Mouse (Mus musculus): Measurements from ENCODE around the gene Flywch2. TPM values are rescaled to one million over a fixed set of nuclear protein-coding genes. Genes with fewer than 3 reads are reported as not detected.
A peak's percentile ranks its signal among the peaks of the same experiment; 100 is the strongest.
"Not testable (repeated sequence)": the region's sequence is repeated elsewhere in the genome, so short reads cannot be mapped to it uniquely, and the experiment has no call there.

The Flywch2 gene
- polyA plus RNA-seq, 1 experiment from 2014 or later: 78.4 TPM

DNA sequence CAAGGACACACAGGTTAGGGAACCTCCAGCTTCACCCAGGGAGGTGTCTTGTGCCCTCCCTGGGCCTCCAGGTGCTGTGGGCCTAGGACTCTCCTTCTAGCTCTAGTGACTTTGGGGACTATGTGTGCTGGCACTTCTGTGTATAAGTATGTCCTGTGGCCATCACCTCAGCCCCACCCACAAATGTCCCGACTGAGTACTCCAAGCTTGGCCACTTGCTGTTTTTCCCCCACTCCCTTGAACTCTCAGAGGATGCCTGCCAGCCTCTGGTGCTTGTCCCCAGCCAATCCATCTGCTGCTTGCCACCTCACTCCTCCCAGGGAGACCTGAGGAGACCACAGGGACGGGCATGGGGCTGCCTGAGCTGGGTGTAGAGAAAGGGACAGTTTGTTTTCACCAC, 7.4 kb downstream of the Flywch2 start:
- Histone ChIP-seq H3K36me3 (replicated peaks; ENCODE audit: control insufficient read depth, insufficient read depth) (no peaks in the 10 kb centered on the region), H3K27me3 (ENCODE audit: control insufficient read depth, insufficient read depth, low read length) (no peaks in the 10 kb centered on the region), H3K4me1 (replicated peaks; ENCODE audit: control insufficient read depth, insufficient read depth, low read length) (no peaks in the 10 kb centered on the region), H3K9ac (no peak overlapping the region), H3K4me2 (replicated peaks) (no peak overlapping the region), H3K4me3 (replicated peaks; ENCODE audit: low read length) (no peak overlapping the region), H3K9me3 (ENCODE audit: control insufficient read depth, low read length) (no peaks in the 10 kb centered on the region), H3K27ac (no peak overlapping the region)
- 67% methylated on average over 2 of the region's 2 CpGs for WGBS
- ATAC-seq (ENCODE audit: low FRiP score) (no peak), DNase-seq (ENCODE audit: low spot score) (no peak)

DNA sequence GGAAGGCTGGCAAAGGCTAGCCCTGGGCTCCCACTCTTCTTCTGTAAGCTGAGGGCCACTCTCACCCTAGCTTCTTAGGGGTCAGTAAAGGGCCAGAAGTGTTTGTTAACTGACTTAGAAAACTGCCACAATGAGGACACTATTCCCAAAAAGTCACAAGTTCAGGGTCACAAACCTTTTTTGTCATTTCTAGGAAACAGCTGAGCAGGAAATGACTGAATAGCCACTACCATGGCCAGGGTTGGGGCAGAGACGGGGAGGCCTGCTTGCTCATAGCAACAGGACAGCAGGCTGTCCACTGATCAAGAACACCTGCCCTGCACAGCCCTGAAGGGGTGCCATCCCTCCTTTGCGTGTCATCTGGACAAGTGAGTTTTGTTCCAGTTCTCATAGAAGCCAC, 8.7 kb downstream of the Flywch2 start:
- Histone ChIP-seq H3K27me3 (ENCODE audit: control insufficient read depth, insufficient read depth, low read length) (no peaks in the 10 kb centered on the region), H3K4me1 (replicated peaks; ENCODE audit: control insufficient read depth, insufficient read depth, low read length) (peaks cover 1% of the 10 kb centered on the region), H3K27ac (no peak overlapping the region), H3K4me3 (replicated peaks; ENCODE audit: low read length) (no peak overlapping the region), H3K9me3 (ENCODE audit: control insufficient read depth, low read length) (no peaks in the 10 kb centered on the region), H3K36me3 (replicated peaks; ENCODE audit: control insufficient read depth, insufficient read depth) (no peaks in the 10 kb centered on the region), H3K9ac (no peak overlapping the region), H3K4me2 (replicated peaks) (no peak overlapping the region)
- no peak for ATAC-seq (ENCODE audit: low FRiP score)
- DNase-seq (ENCODE audit: low spot score): no peak
- WGBS: 86% methylated on average over 2 of the region's 2 CpGs

DNA sequence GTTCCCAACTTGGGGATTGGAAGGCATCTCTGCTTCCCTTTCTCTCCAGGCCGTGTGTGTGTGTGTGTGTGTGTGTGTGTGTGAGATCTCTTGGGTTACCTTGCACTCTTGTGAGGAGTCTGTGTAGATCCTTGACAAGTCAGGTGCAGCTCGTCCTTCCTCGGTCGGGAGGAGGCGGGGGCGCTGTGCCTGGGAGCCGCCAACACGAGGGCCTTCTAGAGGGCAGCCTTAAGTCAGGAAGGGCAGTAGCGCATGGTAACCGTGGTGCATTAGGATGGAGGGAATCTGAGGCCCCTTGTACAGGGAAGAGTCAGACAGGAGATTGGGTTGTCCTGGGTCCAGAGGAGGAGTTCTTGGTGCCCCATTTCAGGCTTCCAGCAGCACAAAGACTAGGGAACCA, 9.7 kb downstream of the Flywch2 start:
- Histone ChIP-seq H3K27ac (no peak overlapping the region), H3K4me2 (replicated peaks) (no peak overlapping the region), H3K9ac (no peak overlapping the region), H3K27me3 (ENCODE audit: control insufficient read depth, insufficient read depth, low read length) (no peaks in the 10 kb centered on the region), H3K9me3 (ENCODE audit: control insufficient read depth, low read length) (no peaks in the 10 kb centered on the region), H3K36me3 (replicated peaks; ENCODE audit: control insufficient read depth, insufficient read depth) (no peaks in the 10 kb centered on the region), H3K4me3 (replicated peaks; ENCODE audit: low read length) (no peak overlapping the region), H3K4me1 (replicated peaks; ENCODE audit: control insufficient read depth, insufficient read depth, low read length) (peaks cover 5% of the 10 kb centered on the region)
- ATAC-seq (ENCODE audit: low FRiP score): no peak
- no peak for DNase-seq (ENCODE audit: low spot score)
- WGBS: 81% methylated on average over 10 of the region's 10 CpGs

DNA sequence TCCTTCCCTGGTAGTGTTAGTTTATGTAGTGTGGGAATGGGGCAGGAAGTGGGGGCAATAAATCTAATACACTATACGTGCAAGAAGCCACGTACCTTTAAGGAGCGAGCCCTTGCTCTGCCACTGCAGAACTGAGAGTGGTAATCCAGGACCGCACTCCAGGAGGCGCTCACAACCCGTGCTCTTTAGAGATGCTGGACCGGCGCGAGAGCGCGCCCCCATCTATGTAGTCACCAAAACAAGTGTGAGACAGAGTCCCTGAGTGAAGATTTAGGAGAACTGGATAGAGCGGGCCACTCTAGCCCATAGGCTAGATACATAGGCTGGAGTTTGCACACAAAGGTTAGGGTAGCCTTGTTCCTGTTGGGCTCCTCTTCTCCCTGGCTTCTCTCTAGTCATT, 11.8 kb downstream of the Flywch2 start:
- DNase-seq (ENCODE audit: low spot score) (peak; percentile 64), ATAC-seq (ENCODE audit: low FRiP score) (no peak)
- no peak overlapping the region for H3K9ac ChIP-seq
- H3K36me3 ChIP-seq (replicated peaks; ENCODE audit: control insufficient read depth, insufficient read depth): no peaks in the 10 kb centered on the region
- H3K4me3 ChIP-seq (replicated peaks; ENCODE audit: low read length): no peak overlapping the region
- H3K4me1 ChIP-seq (replicated peaks; ENCODE audit: control insufficient read depth, insufficient read depth, low read length): peaks cover 13% of the 10 kb centered on the region
- H3K4me2 ChIP-seq (replicated peaks): no peak overlapping the region
- no peaks in the 10 kb centered on the region for H3K9me3 ChIP-seq (ENCODE audit: control insufficient read depth, low read length)
- no peak overlapping the region for H3K27ac ChIP-seq
- WGBS: 4% methylated on average over 12 of the region's 12 CpGs
- H3K27me3 ChIP-seq (ENCODE audit: control insufficient read depth, insufficient read depth, low read length): no peaks in the 10 kb centered on the region

DNA sequence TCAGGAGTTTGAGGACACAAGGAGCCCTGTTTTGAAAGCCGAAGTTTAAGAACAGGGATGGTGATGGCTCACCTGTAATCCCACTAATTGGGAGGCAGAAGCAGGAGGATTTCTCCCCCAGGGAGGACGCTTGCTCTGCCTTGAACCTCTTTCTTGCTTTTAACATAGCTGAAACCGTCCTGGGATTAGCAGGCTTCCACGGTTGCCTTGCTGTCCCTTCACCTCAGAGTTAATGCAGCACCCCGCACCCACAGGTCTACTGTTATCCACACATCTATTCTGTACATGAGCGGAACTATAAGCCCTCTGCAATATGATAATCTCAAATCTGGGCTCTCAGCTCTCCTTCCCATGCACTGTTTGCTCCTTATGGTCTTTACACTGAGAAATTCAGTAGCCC, 12.2 kb downstream of the Flywch2 start:
- Histone ChIP-seq H3K4me3 (replicated peaks; ENCODE audit: low read length) (no peak overlapping the region), H3K27me3 (ENCODE audit: control insufficient read depth, insufficient read depth, low read length) (no peaks in the 10 kb centered on the region), H3K9ac (no peak overlapping the region), H3K36me3 (replicated peaks; ENCODE audit: control insufficient read depth, insufficient read depth) (peaks cover 3% of the 10 kb centered on the region; the same call in 1 of the 2 replicates), H3K4me1 (replicated peaks; ENCODE audit: control insufficient read depth, insufficient read depth, low read length) (peaks cover 17% of the 10 kb centered on the region), H3K4me2 (replicated peaks) (no peak overlapping the region), H3K27ac (no peak overlapping the region), H3K9me3 (ENCODE audit: control insufficient read depth, low read length) (no peaks in the 10 kb centered on the region)
- DNase-seq (ENCODE audit: low spot score) (no peak), ATAC-seq (ENCODE audit: low FRiP score) (no peak)
- WGBS: 77% methylated on average over 6 of the region's 6 CpGs

DNA sequence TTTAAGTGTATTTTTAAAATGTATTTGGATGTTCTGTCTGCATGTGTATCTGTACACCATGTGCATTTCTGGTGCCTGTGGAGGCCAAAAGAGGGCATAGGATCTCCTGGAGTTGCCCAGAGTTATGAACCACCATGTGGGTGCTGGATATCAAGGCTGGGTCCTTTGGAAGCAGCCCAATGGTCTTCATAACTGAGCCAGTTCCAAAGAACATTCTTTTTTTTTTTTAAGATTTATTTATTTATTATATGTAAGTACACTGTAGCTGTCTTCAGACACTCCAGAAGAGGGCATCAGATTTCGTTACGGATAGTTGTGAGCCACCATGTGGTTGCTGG, 13.7 kb downstream of the Flywch2 start:
- 90% methylated on average over 2 of the region's 2 CpGs for WGBS
- Histone ChIP-seq H3K27ac (peak overlapping the region; percentile 58), H3K4me2 (replicated peaks) (peak overlapping the region; percentile 58), H3K4me1 (replicated peaks; ENCODE audit: control insufficient read depth, insufficient read depth, low read length) (peaks cover 17% of the 10 kb centered on the region), H3K36me3 (replicated peaks; ENCODE audit: control insufficient read depth, insufficient read depth) (peaks cover 11% of the 10 kb centered on the region; the same call in 1 of the 2 replicates), H3K4me3 (replicated peaks; ENCODE audit: low read length) (peak overlapping the region; percentile 68), H3K9ac (peak overlapping the region; percentile 45)
- ATAC-seq (ENCODE audit: low FRiP score); H3K27me3 ChIP-seq (ENCODE audit: control insufficient read depth, insufficient read depth, low read length); H3K9me3 ChIP-seq (ENCODE audit: control insufficient read depth, low read length); DNase-seq (ENCODE audit: low spot score): not testable (repeated sequence)

DNA sequence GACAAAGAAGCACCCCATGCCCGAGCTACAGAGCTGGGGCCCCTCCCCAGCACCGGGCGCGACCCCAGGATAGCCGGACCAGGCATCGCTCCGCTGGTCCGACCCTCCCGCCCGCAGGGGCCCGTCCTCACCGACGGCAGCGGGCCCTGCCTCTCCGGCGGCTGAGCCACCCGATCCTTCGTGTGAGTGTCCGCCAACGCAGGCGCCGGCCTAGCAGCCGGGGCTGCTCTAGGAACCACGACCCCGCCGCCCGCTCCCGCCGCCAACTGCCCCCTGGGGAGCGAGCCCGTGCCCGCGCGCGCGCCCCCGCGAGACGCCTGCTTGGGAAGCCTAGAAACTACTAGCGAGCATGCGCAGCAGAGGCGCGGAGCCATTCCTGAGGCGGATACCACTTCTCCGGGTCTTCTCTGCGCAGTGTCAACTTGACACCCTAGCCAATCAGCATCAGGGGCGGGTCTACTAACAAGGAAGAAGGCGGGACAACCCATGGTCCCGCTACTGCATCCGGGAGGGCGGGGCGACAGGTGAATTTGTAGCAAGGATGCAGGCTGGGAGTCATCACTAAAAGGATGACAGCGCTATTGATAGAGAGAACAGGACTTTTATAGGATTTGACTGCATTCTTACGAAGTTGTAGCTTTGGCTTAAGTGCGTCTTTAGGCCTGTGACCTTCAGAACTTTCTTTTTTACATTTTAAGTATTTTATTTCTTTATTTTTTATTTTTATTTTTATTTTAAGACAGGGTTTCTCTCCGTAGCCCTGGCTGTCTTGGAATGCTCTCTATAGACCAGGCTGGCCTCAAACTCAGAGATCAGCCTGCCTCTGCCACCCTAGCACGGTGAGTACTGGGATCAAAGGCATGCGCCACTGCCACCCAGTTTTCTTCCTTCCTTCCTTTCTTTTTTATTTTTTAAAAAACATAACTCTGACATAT, 14.3 kb downstream of the Flywch2 start, which contains the start of gene Flywch1:
Gene Flywch1 (minus strand): TSS at position 319 of the 935 bp plus-strand sequence.
- H3K27ac ChIP-seq: peak within 1 kb of the TSS; percentile 82
- peak within 1 kb of the TSS; percentile 85 for H3K9ac ChIP-seq
- peak; percentile 98 for ATAC-seq (ENCODE audit: low FRiP score)
- peak within 1 kb of the TSS; percentile 68 for H3K4me3 ChIP-seq (replicated peaks; ENCODE audit: low read length)
- H3K27me3 ChIP-seq (ENCODE audit: control insufficient read depth, insufficient read depth, low read length): no peaks in the 10 kb centered on the region
- 4% methylated on average over 53 of the region's 58 CpGs for WGBS
- H3K4me1 ChIP-seq (replicated peaks; ENCODE audit: control insufficient read depth, insufficient read depth, low read length): peaks cover 17% of the 10 kb centered on the region
- no peaks in the 10 kb centered on the region for H3K9me3 ChIP-seq (ENCODE audit: control insufficient read depth, low read length)
- H3K4me2 ChIP-seq (replicated peaks): peak within 1 kb of the TSS; percentile 68
- H3K36me3 ChIP-seq (replicated peaks; ENCODE audit: control insufficient read depth, insufficient read depth): peaks cover 11% of the 10 kb centered on the region; the same call in 1 of the 2 replicates
- DNase-seq (ENCODE audit: low spot score): peak; percentile 98

DNA sequence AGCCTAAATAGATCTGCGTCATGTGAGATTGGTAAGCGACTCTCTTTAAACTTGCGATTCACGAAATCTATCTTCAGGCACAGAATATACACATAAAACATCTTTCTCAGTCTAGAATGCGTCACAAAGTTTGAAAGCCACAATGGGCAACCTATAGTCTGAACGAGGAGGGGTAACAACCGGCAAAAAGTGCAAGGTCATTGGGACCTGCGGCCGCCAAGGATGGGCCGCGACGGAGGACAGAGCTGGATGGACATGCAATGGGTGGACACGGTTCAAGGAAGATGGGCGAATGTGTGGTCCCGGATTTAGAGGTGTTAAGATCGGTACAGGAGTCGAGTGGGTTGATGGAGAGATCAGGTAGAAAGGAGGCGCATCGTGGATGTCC, 15.0 kb downstream of the Flywch2 start:
- peak overlapping the region; percentile 68 for H3K4me2 ChIP-seq (replicated peaks)
- peak overlapping the region; percentile 82 for H3K27ac ChIP-seq
- peak; percentile 44 for DNase-seq (ENCODE audit: low spot score)
- peak overlapping the region; percentile 85 for H3K9ac ChIP-seq
- H3K27me3 ChIP-seq (ENCODE audit: control insufficient read depth, insufficient read depth, low read length): no peaks in the 10 kb centered on the region
- H3K4me1 ChIP-seq (replicated peaks; ENCODE audit: control insufficient read depth, insufficient read depth, low read length): peaks cover 17% of the 10 kb centered on the region
- no peak for ATAC-seq (ENCODE audit: low FRiP score)
- under 1% methylated on average over 19 of the region's 19 CpGs for WGBS
- peaks cover 11% of the 10 kb centered on the region; the same call in 1 of the 2 replicates for H3K36me3 ChIP-seq (replicated peaks; ENCODE audit: control insufficient read depth, insufficient read depth)
- H3K9me3 ChIP-seq (ENCODE audit: control insufficient read depth, low read length): no peaks in the 10 kb centered on the region
- H3K4me3 ChIP-seq (replicated peaks; ENCODE audit: low read length): peak overlapping the region; percentile 68

DNA sequence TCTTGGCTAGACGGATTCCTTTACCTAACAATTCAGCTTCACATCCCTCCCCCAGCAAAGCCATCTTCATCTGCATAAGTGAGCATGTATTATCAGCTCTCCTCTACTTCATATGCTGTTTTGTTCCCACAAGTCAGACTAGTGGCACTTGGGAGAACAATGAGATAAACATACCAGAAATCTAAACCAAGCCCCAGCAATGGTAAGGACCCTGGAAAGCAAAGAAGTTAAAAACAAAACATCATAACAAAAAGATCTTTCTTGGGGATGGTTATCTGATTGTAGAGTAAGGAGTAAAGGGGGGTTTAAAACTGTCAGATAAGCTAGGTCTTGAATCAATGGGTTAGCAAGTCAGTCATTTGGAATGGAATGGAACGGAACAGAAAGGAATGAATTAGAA, 15.4 kb downstream of the Flywch2 start:
- peak overlapping the region; percentile 68 for H3K4me2 ChIP-seq (replicated peaks)
- ATAC-seq (ENCODE audit: low FRiP score): no peak
- H3K9me3 ChIP-seq (ENCODE audit: control insufficient read depth, low read length): no peaks in the 10 kb centered on the region
- 6% methylated on average over 2 of the region's 2 CpGs for WGBS
- peak overlapping the region; percentile 68 for H3K4me3 ChIP-seq (replicated peaks; ENCODE audit: low read length)
- H3K27ac ChIP-seq: peak overlapping the region; percentile 82
- H3K9ac ChIP-seq: peak overlapping the region; percentile 85
- peaks cover 11% of the 10 kb centered on the region; the same call in 1 of the 2 replicates for H3K36me3 ChIP-seq (replicated peaks; ENCODE audit: control insufficient read depth, insufficient read depth)
- peak; percentile 45 for DNase-seq (ENCODE audit: low spot score)
- H3K4me1 ChIP-seq (replicated peaks; ENCODE audit: control insufficient read depth, insufficient read depth, low read length): peaks cover 17% of the 10 kb centered on the region
- no peaks in the 10 kb centered on the region for H3K27me3 ChIP-seq (ENCODE audit: control insufficient read depth, insufficient read depth, low read length)
